Mouse (Mus musculus): ENCODE measurements around the gene Tex45.

DNA sequence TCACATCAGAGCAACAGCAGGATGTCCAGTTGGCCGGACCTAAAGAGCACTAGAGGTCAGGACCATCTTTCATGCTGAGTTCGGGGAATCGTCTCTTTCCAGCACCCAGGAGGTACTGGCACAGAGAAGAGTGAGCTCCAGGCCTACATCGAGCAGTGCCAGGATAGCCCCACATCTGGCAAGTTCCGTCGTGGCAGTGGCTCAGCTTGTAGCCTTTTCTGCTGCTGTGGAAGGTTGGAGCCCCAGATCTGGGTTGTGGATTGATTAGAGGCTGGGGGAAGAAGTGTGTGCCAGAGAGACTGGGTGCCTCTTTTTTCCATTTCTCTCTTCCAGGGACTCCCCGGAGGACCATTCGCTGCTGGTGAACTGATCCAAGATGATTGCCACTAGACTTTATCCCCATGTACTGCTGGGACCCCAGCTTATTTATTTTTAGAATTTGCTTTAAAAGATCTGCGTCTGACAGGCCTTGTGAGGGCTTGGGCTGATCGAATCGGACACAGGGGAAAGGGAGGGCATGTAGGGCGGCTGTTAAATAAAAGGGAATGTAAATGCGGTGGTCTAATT lies 44.1 kb downstream of the Tex45 start:
- no peak for TF ChIP-seq USF1 (IDR thresholded peaks at IDR 0.05; ENCODE audit: low read depth)
- TF ChIP-seq REST (IDR thresholded peaks at IDR 0.05; ENCODE audit: insufficient read depth, insufficient read length) = no peak
- no peak for TF ChIP-seq POLR2A (IDR thresholded peaks at IDR 0.05; ENCODE audit: insufficient read length, low read depth)
- no peak for TF ChIP-seq TCF12 (IDR thresholded peaks at IDR 0.05; ENCODE audit: insufficient read depth, poor library complexity, severe bottlenecking)
- no peak for TF ChIP-seq MAX (IDR thresholded peaks at IDR 0.05; ENCODE audit: low read depth)
- TF ChIP-seq E2F4 (IDR thresholded peaks at IDR 0.05; ENCODE audit: insufficient read depth) = no peak
- TF ChIP-seq POLR2AphosphoS2 (IDR thresholded peaks at IDR 0.05; ENCODE audit: insufficient read length, low read depth) = no peak
- TF ChIP-seq CEBPB (IDR thresholded peaks at IDR 0.05; ENCODE audit: insufficient read depth, poor library complexity, severe bottlenecking) = no peak
- no peak for TF ChIP-seq MYOG (IDR thresholded peaks at IDR 0.05; ENCODE audit: control insufficient read depth in 1 of 3, insufficient read depth in 1 of 3, insufficient read length in 2 of 3, low read depth in 2 of 3)
- TF ChIP-seq TCF3 (IDR thresholded peaks at IDR 0.05; ENCODE audit: insufficient read length, low read depth) = no peak
- TF ChIP-seq SRF (IDR thresholded peaks at IDR 0.05; ENCODE audit: control insufficient read depth, insufficient read length, low read depth) = no peak
